16 mouse cellular contexts compared by ENCODE assay signal in genomic region chr13:54037936-54038335, GRCm38 (mm10). TPM values are rescaled to one million over a fixed set of nuclear protein-coding genes. Genes with fewer than 3 reads are reported as not detected.
"Had no signal": no experiment of that assay in that cellular context is flagged by ENCODE, and none has a peak within 500 bp of the region (broad histone marks: within the 10 kb centered on the region; RNA-seq: fewer than 3 reads in every experiment).

No protein-coding gene starts in this region.

- H3K9ac ChIP-seq: kidney, embryonic 15.5 days; limb, embryonic 12.5 days; liver, embryonic 13.5 days; liver, postnatal 0 days; midbrain, embryonic 13.5 days; stomach, embryonic 15.5 days had no signal

- H3K9me3 ChIP-seq: kidney, embryonic 15.5 days; limb, embryonic 12.5 days; liver, embryonic 13.5 days; midbrain, embryonic 13.5 days; stomach, embryonic 15.5 days had no signal

- H3K4me2 ChIP-seq: kidney, embryonic 15.5 days; limb, embryonic 12.5 days; liver, embryonic 13.5 days; midbrain, embryonic 13.5 days; stomach, embryonic 15.5 days had no signal

- H3K27ac ChIP-seq: kidney, embryonic 15.5 days; limb, embryonic 12.5 days; liver, embryonic 13.5 days; midbrain, embryonic 13.5 days; stomach, embryonic 15.5 days had no signal

- H3K4me1 ChIP-seq: kidney, embryonic 15.5 days; limb, embryonic 12.5 days; liver, embryonic 13.5 days; midbrain, embryonic 13.5 days; stomach, embryonic 15.5 days had no signal

- ATAC-seq: liver, postnatal 0 days; midbrain, embryonic 13.5 days had no signal

- H3K27me3 ChIP-seq: kidney, embryonic 15.5 days; liver, embryonic 13.5 days; midbrain, embryonic 13.5 days; stomach, embryonic 15.5 days had no signal

- H3K4me3 ChIP-seq: kidney, embryonic 15.5 days; limb, embryonic 12.5 days; liver, embryonic 13.5 days; midbrain, embryonic 13.5 days; stomach, embryonic 15.5 days had no signal

- DNase-seq: kidney, adult 18-20 months; kidney, postnatal 14 days; layer of hippocampus, postnatal 36 days; liver; liver, embryonic 13.5 days; liver, postnatal 0 days; right cerebral cortex, postnatal 14 days; thymus, adult 2 months; thymus, postnatal 25 days had no signal

- H3K36me3 ChIP-seq: kidney, embryonic 15.5 days; limb, embryonic 12.5 days; liver, embryonic 13.5 days; midbrain, embryonic 13.5 days; stomach, embryonic 15.5 days had no signal

RNA-seq across cellular contexts. Expression of gene Drd1, which starts 17.6 kb away (rescaled TPM):
- total RNA-seq: megakaryocyte progenitor cell, adult 5-6 weeks had no signal
- polyA plus RNA-seq: large intestine, adult 2 months; limb, embryonic 12.5 days; liver, embryonic 13.5 days; liver, postnatal 0 days; spleen, adult 2 months had no signal
